Mouse (Mus musculus): ENCODE measurements at regions not wholly inside any gene's neighbourhood (a gene's known extent, or its start where the extent isn't known, plus 50 kb on each side); places are given as distances from the start of the nearest gene placed in this dataset.

- Histone ChIP-seq H3K4me3 (ENCODE audit: low read depth, low read length) (no peak overlapping the region), H3K36me3 (ENCODE audit: control insufficient read depth, insufficient read depth, low read length) (no peaks in the 10 kb centered on the region), H3K9me3 (ENCODE audit: control insufficient read depth, low read length) (no peaks in the 10 kb centered on the region), H3K4me1 (replicated peaks; ENCODE audit: control insufficient read depth, insufficient read depth) (no peaks in the 10 kb centered on the region), H3K27ac (replicated peaks) (no peak overlapping the region), H3K27me3 (ENCODE audit: control insufficient read depth, insufficient read depth, low read length) (no peaks in the 10 kb centered on the region), H3K4me2 (replicated peaks; ENCODE audit: low read depth) (no peak overlapping the region), H3K9ac (ENCODE audit: low read length) (no peak overlapping the region)
- WGBS, result 63% methylated on average over 4 of the region's 4 CpGs
- TF ChIP-seq CTCF (IDR thresholded peaks at IDR 0.05; ENCODE audit: low read depth) (peak; percentile 57), EP300 (optimal IDR thresholded peaks at IDR 0.05) (no peak)
- no peak for ATAC-seq (ENCODE audit: low FRiP score, low TSS enrichment)
- DNase-seq (ENCODE audit: low spot score), result no peak
Measured at GRCm38 (mm10) chr16:77166722-77167121, 153.2 kb downstream of the Usp25 start.

- WGBS, result 25% methylated on average over 8 of the region's 8 CpGs
- H3K4me1 ChIP-seq (replicated peaks; ENCODE audit: control insufficient read depth, insufficient read depth), result no peaks in the 10 kb centered on the region
- H3K36me3 ChIP-seq (ENCODE audit: control insufficient read depth, insufficient read depth, low read length), result no peaks in the 10 kb centered on the region
- H3K4me3 ChIP-seq (ENCODE audit: low read depth, low read length), result no peak overlapping the region
- no peak overlapping the region for H3K4me2 ChIP-seq (replicated peaks; ENCODE audit: low read depth)
- H3K9ac ChIP-seq (ENCODE audit: low read length), result no peak overlapping the region
- no peak for TF ChIP-seq CTCF (IDR thresholded peaks at IDR 0.05; ENCODE audit: low read depth)
- TF ChIP-seq EP300 (optimal IDR thresholded peaks at IDR 0.05), result no peak
- H3K9me3 ChIP-seq (ENCODE audit: control insufficient read depth, low read length), result no peaks in the 10 kb centered on the region
- no peak for ATAC-seq (ENCODE audit: low FRiP score, low TSS enrichment)
- no peak overlapping the region for H3K27ac ChIP-seq (replicated peaks)
- no peak for DNase-seq (ENCODE audit: low spot score)
- no peaks in the 10 kb centered on the region for H3K27me3 ChIP-seq (ENCODE audit: control insufficient read depth, insufficient read depth, low read length)
Measured at GRCm38 (mm10) chr16:77173026-77173692, 159.7 kb downstream of the Usp25 start.

- Histone ChIP-seq H3K4me2 (replicated peaks; ENCODE audit: low read depth) (no peak overlapping the region), H3K9me3 (ENCODE audit: control insufficient read depth, low read length) (no peaks in the 10 kb centered on the region), H3K4me1 (replicated peaks; ENCODE audit: control insufficient read depth, insufficient read depth) (no peaks in the 10 kb centered on the region), H3K36me3 (ENCODE audit: control insufficient read depth, insufficient read depth, low read length) (no peaks in the 10 kb centered on the region), H3K27me3 (ENCODE audit: control insufficient read depth, insufficient read depth, low read length) (no peaks in the 10 kb centered on the region), H3K9ac (ENCODE audit: low read length) (no peak overlapping the region), H3K4me3 (ENCODE audit: low read depth, low read length) (no peak overlapping the region), H3K27ac (replicated peaks) (no peak overlapping the region)
- no peak for TF ChIP-seq EP300 (optimal IDR thresholded peaks at IDR 0.05)
- no peak for TF ChIP-seq CTCF (IDR thresholded peaks at IDR 0.05; ENCODE audit: low read depth)
- ATAC-seq (ENCODE audit: low FRiP score, low TSS enrichment), result no peak
- no peak for DNase-seq (ENCODE audit: low spot score)
- 50% methylated on average over 7 of the region's 7 CpGs for WGBS
Measured at GRCm38 (mm10) chr16:77174744-77175432, 161.4 kb downstream of the Usp25 start.

- WGBS, result 62% methylated on average over 2 of the region's 2 CpGs
- TF ChIP-seq CTCF (IDR thresholded peaks at IDR 0.05; ENCODE audit: low read depth) (no peak), EP300 (optimal IDR thresholded peaks at IDR 0.05) (no peak)
- no peaks in the 10 kb centered on the region for H3K4me1 ChIP-seq (replicated peaks; ENCODE audit: control insufficient read depth, insufficient read depth)
- no peak overlapping the region for H3K4me3 ChIP-seq (ENCODE audit: low read depth, low read length)
- H3K9me3 ChIP-seq (ENCODE audit: control insufficient read depth, low read length), result no peaks in the 10 kb centered on the region
- ATAC-seq (ENCODE audit: low FRiP score, low TSS enrichment) (no peak), DNase-seq (ENCODE audit: low spot score) (no peak)
- H3K4me2 ChIP-seq (replicated peaks; ENCODE audit: low read depth), result no peak overlapping the region
- no peak overlapping the region for H3K27ac ChIP-seq (replicated peaks)
- H3K36me3 ChIP-seq (ENCODE audit: control insufficient read depth, insufficient read depth, low read length), result no peaks in the 10 kb centered on the region
- H3K27me3 ChIP-seq (ENCODE audit: control insufficient read depth, insufficient read depth, low read length), result no peaks in the 10 kb centered on the region
- H3K9ac ChIP-seq (ENCODE audit: low read length), result no peak overlapping the region
Measured at GRCm38 (mm10) chr16:77180990-77181389, 167.5 kb downstream of the Usp25 start.

All from stomach, postnatal 0 days (tissue).